Mouse (Mus musculus) midbrain, postnatal 0 days (tissue): ENCODE results near the gene Lmna. TPM values are rescaled to one million over a fixed set of nuclear protein-coding genes. Genes with fewer than 3 reads are reported as not detected.

Experiments
- ATAC-seq: fragments of 200-750 bp; cut with Nextera tagmentation; 2 replicates; pipeline ENCODE4 v1.8.0; 2017; ENCODE audit warnings: moderate number of reproducible peaks, mild to moderate bottlenecking, moderate TSS enrichment, moderate library complexity; ENCODE audit not compliant: low FRiP score
- DNase-seq: peaks from one replicate; pipeline ENCODE4 v3.0.0-alpha.2; 2015; ENCODE audit warnings: low spot score
- H3K27ac ChIP-seq: fragments of 300-500 bp; sonication (generic); 2 replicates; pipeline ENCODE4 v1.5.1; 2014; ENCODE audit warnings: low read depth, mild to moderate bottlenecking, low read length, mixed read lengths
- H3K27me3 ChIP-seq: fragments of 300-500 bp; sonication (generic); 2 replicates; pipeline ENCODE4 v1.6.1; 2014; ENCODE audit warnings: low read length, control low read depth, mixed read lengths; ENCODE audit not compliant: insufficient read depth
- H3K36me3 ChIP-seq: fragments of 300-500 bp; sonication (generic); 2 replicates; pipeline ENCODE4 v1.6.1; 2014; ENCODE audit warnings: low read length, control low read depth, mixed read lengths; ENCODE audit not compliant: insufficient read depth
- H3K4me1 ChIP-seq: fragments of 300-500 bp; sonication (generic); 2 replicates; pipeline ENCODE4 v1.6.1; 2014; ENCODE audit warnings: mild to moderate bottlenecking, control low read depth, antibody characterized with exemption, low read length, mixed read lengths; ENCODE audit not compliant: insufficient read depth
- H3K4me2 ChIP-seq: fragments of 300-500 bp; sonication (generic); 2 replicates; pipeline ENCODE4 v1.6.1; 2014; ENCODE audit warnings: low read depth, mild to moderate bottlenecking, low read length, mixed read lengths; ENCODE audit not compliant: poor library complexity, severe bottlenecking
- H3K4me3 ChIP-seq: fragments of 300-500 bp; sonication (generic); 2 replicates; pipeline ENCODE4 v1.5.1; 2014; ENCODE audit warnings: low read depth, mild to moderate bottlenecking, low read length, moderate library complexity
- H3K9ac ChIP-seq: fragments of 300-500 bp; sonication (generic); replicated peaks from 2 replicates; pipeline ENCODE4 v1.6.1; 2014; ENCODE audit warnings: mild to moderate bottlenecking, low read length, moderate library complexity, mixed read lengths; ENCODE audit not compliant: poor library complexity, severe bottlenecking
- H3K9me3 ChIP-seq: fragments of 300-500 bp; sonication (generic); 2 replicates; pipeline ENCODE4 v1.6.1; 2016; ENCODE audit warnings: low read length, control low read depth
- CTCF ChIP-seq: IDR thresholded peaks from 2 replicates; pipeline ENCODE4 v1.5.1; 2016; ENCODE audit warnings: antibody characterized with exemption, mild to moderate bottlenecking
- WGBS: fragments of 180-500 bp; shearing (Covaris S2); extraction: QIAGEN DNeasy Blood & Tissue Kit; methylation state at CpG from one replicate; pipeline ENCODE4 v1.1.7; 2014; 5-methylcytosine and 5-hydroxymethylcytosine counted together
- polyA plus RNA-seq: library from polyadenylated mRNA; unstranded; fragments of >200 nt; fragmentation: Nextera tagmentation; extraction: Ambion mirVana; gene quantifications from 2 replicates; pipeline ENCODE4 v1.2.1, GENCODE M21; 2015
- total RNA-seq: library from RNA; depleted of rRNA; stranded (reverse); fragments of >200 nt; gene quantifications from 2 replicates; pipeline ENCODE4 v1.2.3, GENCODE M21; 2014

Lmna gene
- total and polyA plus RNA-seq, 2 experiments from 2014 or later, result 74.1 to 75.0 TPM

GRCm38 (mm10) chr3:88532689-88533511, 23.1 kb upstream of the Lmna start:
- DNase-seq (peak; percentile 51), ATAC-seq (peak; percentile 18; the same call in 1 of the 2 replicates)
- Histone ChIP-seq H3K9ac (peak overlapping the region; percentile 70), H3K4me3 (peak overlapping the region; percentile 48), H3K4me2 (peak overlapping the region; percentile 84), H3K4me1 (peaks cover 31% of the 10 kb centered on the region), H3K9me3 (no peaks in the 10 kb centered on the region), H3K27ac (peak overlapping the region; percentile 84), H3K36me3 (peaks cover 14% of the 10 kb centered on the region), H3K27me3 (no peaks in the 10 kb centered on the region)
- no peak for TF ChIP-seq CTCF
- WGBS, result under 1% methylated on average over 31 of the region's 40 CpGs

DNA sequence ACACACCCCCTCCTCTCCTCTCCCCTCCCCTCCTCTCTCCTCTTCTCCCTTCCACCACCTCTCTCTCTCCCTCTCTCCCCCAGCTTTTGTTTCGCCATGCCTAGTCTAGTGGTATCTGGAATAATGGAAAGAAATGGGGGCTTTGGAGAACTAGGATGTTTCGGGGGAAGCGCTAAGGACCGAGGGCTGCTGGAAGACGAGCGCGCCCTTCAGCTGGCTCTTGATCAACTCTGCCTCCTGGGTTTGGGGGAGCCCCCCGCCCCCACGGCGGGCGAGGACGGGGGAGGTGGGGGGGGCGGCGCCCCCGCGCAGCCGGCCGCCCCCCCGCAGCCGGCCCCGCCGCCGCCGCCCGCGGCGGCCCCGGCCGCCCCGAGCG, 22.5 kb upstream of the Lmna start, which contains the start of gene Mex3a:
Gene Mex3a, plus strand, starts transcription at position 97 of the 376 bp plus-strand sequence.
- peak within 1 kb of the TSS; percentile 84 for H3K4me2 ChIP-seq
- peak within 1 kb of the TSS; percentile 48 for H3K4me3 ChIP-seq
- peaks cover 37% of the 10 kb centered on the region for H3K4me1 ChIP-seq
- peak; percentile 15 for ATAC-seq
- no peak for TF ChIP-seq CTCF
- DNase-seq, result peak; percentile 35
- H3K9ac ChIP-seq, result peak within 1 kb of the TSS; percentile 70
- H3K9me3 ChIP-seq, result no peaks in the 10 kb centered on the region
- 0% methylated on average over 7 of the region's 31 CpGs for WGBS
- peaks cover 11% of the 10 kb centered on the region; the same call in 1 of the 2 replicates for H3K36me3 ChIP-seq
- no peaks in the 10 kb centered on the region for H3K27me3 ChIP-seq
- peak within 1 kb of the TSS; percentile 84 for H3K27ac ChIP-seq

- no peak for TF ChIP-seq CTCF
- H3K4me1 ChIP-seq, result peaks cover 32% of the 10 kb centered on the region
- H3K9me3 ChIP-seq, result no peaks in the 10 kb centered on the region
- peak overlapping the region; percentile 70 for H3K9ac ChIP-seq
- ATAC-seq, result peak; percentile 78
- no peaks in the 10 kb centered on the region for H3K27me3 ChIP-seq
- peaks cover 6% of the 10 kb centered on the region; the same call in 1 of the 2 replicates for H3K36me3 ChIP-seq
- H3K4me3 ChIP-seq, result peak overlapping the region; percentile 48
- H3K4me2 ChIP-seq, result peak overlapping the region; percentile 84
- H3K27ac ChIP-seq, result peak overlapping the region; percentile 84
- WGBS, result 1% methylated on average over 42 of the region's 63 CpGs
- DNase-seq, result peak; percentile 91
These were observed 21.9 kb upstream of the Lmna start for GRCm38 (mm10) chr3:88531348-88532298.

DNA sequence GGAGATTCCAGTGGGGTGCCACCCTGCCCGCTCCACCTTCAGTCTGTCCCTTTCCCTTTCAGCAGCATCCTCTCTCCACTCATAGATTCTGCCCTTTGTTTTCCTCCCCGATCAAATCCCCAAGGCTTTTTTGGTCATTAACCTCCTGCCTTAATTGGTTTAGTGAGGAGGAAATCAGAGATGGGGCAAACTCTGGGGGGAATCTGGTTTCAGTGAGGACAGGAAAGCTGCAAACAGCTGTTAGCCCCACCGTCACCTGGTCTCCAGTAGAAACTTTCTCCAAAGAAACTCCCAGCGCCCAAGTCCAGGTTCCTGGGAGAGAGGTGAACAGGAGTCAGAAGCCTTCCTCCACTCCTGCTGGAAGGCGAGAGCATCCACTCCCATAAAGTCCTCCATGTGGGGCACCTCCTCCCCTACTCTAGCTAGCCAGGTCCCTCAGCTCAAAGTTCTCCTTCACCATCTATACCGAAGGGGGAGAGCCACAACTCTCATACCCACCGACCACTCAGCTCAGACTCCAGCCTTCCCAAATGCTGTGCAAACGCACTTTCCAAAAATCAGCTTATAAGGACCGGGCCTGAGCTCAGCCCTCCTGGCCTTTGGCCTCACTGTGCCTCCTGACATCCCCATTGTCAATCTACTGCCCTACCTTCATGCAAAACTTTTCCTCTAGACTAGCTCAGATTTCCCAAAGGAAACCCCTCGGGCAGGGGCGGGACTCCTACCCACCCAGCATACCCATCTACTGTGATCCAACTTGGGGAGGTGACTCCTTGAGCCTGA, 20.5 kb upstream of the Lmna start:
- peaks cover 24% of the 10 kb centered on the region for H3K4me1 ChIP-seq
- DNase-seq (no peak), ATAC-seq (no peak)
- TF ChIP-seq CTCF, result no peak
- peak overlapping the region; percentile 48 for H3K4me3 ChIP-seq
- H3K4me2 ChIP-seq, result peak overlapping the region; percentile 84
- 6% methylated on average over 11 of the region's 11 CpGs for WGBS
- H3K9ac ChIP-seq, result peak overlapping the region; percentile 70
- H3K9me3 ChIP-seq, result no peaks in the 10 kb centered on the region
- H3K36me3 ChIP-seq, result peaks cover 1% of the 10 kb centered on the region; the same call in 1 of the 2 replicates
- H3K27ac ChIP-seq, result 0 out of 2 replicates have a peak overlapping the region, but pooled peaks have one; percentile 8
- no peaks in the 10 kb centered on the region for H3K27me3 ChIP-seq

- DNase-seq (no peak), ATAC-seq (no peak)
- Histone ChIP-seq H3K4me1 (peaks cover 19% of the 10 kb centered on the region), H3K9ac (peak overlapping the region; percentile 70), H3K27ac (no peak overlapping the region; the same call in 1 of the 2 replicates), H3K27me3 (no peaks in the 10 kb centered on the region), H3K9me3 (no peaks in the 10 kb centered on the region), H3K36me3 (peaks cover 6% of the 10 kb centered on the region), H3K4me2 (peak overlapping the region; percentile 84), H3K4me3 (peak overlapping the region; percentile 48)
- no peak for TF ChIP-seq CTCF
- WGBS, result 20% methylated on average over 7 of the region's 7 CpGs
These were observed 19.6 kb upstream of the Lmna start for GRCm38 (mm10) chr3:88529204-88530000.
